Mouse (Mus musculus) thymus, postnatal 25 days (tissue): ENCODE measurements at regions not wholly inside any gene's neighbourhood (a gene's known extent, or its start where the extent isn't known, plus 50 kb on each side); places are given as distances from the start of the nearest gene placed in this dataset.
"Not testable (repeated sequence)": the region's sequence is repeated elsewhere in the genome, so short reads cannot be mapped to it uniquely, and the experiment has no call there.

ENCODE experiments used
- DNase-seq: peaks from one replicate; pipeline ENCODE4 v3.0.0; 2022

DNA sequence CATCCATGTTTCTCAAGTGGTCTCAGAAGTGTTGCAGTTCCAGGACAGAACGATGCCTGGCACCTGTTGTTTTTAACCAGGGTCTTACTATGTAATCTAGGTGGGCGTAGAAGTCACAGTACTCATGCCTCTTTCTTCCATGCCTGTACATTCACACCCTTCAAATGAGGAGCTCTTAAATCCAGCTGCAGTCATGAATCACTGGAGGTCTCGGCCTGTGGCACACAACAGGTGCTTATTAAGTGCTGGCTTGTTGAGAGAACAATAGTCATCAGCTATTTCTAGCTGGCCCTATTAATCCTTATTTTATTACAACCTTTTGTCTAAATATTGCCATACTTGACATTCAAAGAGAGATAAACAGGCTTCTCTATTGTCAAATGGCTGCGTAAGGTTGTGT lies 157.8 kb downstream of the Ube2e3 start:
- no peak for DNase-seq

DNA sequence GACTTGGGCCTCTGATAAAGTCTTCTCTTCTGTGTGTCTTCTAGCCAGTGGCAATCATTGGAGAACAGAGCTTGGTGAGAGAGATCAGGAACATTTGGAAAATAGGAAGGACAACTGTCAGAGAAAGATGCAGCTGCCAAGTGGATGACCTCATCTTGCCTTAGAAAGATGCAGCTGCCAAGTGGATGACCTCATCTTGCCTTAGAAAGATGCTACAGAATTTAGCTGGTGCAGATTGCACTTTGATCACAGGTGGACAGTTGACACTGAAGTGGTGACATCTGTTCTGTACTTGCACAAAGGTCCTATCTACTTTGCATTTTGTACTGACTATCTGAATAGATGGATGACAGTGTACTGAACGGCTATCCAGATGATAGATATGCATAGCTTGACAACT lies 163.1 kb downstream of the Ube2e3 start:
- no peak for DNase-seq

DNA sequence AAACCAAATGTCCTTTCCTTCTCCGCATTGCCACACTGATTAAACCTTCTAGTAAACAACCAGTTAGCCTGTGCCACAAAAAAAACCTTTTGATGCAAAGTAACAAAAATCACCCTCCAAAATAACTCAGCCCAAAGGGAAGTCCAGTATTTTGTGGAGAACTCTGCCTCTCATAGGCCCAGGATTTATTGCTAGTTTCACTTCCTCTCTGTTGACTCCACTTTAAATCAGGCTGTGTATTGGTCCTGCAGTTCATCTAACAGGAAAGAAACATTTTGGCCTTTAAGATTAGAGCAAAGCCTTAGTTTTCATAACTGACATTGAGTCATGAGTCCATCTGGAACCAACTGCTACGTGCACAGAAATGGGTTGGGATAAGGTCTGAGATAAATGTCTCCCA lies 168.4 kb downstream of the Ube2e3 start:
- no peak for DNase-seq

DNA sequence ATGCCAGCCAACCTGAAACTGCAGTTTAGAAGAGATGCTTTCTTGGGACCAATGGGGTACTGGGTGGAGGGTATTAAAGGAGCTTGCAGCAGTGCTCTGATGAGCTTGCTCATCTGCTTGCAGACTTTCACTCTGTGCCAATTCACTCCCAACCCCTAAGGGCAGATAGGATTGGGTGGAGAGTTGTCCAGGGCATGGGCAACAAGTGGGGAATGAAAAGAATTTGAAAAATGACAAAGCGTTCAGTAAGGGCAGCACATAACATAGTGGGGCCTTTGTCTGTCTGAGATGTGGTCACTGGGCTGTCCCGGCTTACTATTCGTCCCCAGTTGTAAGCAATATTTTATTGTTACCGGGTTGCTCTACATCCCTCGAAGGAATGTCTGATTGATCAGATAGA lies 170.7 kb downstream of the Ube2e3 start:
- no peak for DNase-seq

DNA sequence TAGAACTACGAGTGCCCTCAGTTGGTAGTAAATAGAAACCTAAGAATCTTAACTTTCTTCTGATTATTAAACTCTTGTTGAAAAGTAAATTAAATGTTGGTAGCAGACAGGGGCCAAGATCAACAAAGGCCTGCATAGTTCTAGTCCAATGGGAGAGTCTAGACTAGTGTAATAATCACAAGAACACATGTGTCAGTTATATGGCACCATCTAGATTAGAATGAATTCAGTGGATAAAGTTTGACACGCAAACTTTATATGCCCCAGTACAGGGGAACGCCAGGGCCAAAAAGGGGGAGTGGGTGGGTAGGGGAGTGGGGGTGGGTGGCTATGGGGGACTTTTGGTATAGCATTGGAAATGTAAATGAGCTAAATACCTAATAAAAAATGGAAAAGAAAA lies 176.9 kb downstream of the Ube2e3 start:
- not testable (repeated sequence) for DNase-seq

DNA sequence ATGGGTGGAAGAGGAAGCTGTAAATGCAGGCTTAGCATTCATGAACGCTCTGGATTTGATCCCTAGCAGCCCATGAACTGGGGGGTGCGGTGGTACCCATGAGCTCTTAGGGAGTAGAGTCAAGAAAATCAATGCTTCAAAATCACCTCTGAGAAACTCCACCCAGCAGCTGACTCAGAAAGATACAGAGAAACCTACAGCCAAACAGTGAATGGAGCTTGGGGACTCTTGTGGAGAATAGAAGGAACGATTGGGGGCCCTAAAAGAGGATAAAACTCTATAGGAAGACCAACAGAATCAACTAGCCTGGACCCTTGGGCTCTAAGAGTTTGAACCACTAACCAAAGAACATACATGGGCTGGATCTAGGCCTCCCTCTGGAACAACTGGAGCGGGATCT lies 177.6 kb downstream of the Ube2e3 start:
- no peak for DNase-seq

DNA sequence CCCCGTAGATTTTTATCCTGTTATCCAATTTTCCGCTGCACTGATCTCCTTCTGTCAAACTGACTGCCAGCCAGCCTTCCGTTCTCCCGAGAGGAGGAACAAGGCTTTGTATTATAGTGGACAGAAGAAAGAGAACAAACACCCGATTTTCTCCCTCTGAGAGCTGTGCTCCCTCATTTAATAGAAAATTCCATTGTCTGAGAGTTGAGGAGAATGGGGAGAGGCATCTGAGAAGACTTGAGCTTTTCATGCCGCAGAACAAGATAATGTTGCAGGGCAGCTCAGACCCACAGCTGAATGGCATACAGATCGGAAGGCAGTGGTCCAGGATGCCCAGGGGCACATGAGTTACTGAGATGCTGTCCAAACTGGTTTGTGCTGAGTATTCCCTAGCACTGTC lies 180.1 kb downstream of the Ube2e3 start:
- no peak for DNase-seq

DNA sequence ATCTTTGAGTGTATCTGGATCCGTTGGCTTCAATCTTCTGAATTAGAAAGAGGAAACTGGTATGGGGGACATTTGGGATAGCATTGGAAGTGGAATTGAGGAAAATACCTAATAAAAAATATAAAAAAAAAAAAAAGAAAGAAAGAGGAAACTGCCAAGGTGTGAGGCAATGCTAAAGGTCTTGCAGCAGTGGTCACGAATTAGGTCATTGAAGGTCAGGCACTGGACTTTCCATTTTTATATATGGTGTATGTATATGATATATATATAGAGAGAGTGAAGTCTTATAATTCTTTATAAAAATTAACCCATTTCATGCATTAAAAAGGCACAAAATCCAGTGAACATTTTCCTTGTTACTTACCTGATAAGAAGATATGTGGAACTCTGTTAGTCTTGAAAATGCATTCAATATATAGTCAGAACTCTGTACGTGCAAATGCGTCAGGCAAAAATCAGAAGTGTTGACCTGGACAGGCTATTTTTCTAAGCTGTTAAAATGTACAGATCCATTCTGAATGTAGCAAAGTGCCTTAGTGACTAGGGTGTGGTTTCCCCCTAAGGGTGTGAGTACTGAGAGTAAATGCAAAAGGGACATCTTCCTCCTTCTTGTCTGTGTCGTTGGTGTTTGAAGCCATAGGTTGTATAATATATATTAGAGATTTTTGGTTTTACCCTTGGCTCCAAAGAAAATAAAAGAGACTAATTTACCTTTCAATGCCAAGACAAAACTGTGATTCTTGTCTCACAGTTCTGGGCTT lies 181.0 kb downstream of the Ube2e3 start:
- DNase-seq, result no peak

DNA sequence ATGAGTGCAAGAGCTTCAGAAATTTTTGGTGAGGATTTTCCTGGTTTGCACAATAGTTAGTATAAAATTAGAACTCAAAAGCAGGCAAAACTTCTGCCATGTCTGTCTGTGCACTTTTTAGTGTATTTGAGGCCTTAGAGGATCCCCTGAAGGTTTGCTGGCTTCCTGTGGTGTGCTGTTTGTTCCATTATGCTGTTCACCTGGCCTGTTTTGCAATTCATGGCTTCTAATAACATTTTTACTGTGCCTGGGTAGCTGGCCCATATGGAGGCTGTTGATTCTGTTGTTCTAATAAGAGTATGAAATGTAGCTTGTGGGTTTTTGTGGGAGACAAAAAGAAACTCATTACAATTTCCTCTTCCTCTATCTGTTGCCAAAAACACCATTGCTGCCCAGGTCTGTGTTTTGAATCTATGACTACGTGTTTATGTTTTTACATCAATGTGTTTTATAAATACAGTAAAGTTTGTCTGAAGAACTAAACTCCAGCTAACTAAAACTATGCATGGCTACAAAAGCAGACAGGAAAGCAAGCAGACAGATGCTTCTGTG lies 182.6 kb downstream of the Ube2e3 start:
- DNase-seq, result no peak

DNA sequence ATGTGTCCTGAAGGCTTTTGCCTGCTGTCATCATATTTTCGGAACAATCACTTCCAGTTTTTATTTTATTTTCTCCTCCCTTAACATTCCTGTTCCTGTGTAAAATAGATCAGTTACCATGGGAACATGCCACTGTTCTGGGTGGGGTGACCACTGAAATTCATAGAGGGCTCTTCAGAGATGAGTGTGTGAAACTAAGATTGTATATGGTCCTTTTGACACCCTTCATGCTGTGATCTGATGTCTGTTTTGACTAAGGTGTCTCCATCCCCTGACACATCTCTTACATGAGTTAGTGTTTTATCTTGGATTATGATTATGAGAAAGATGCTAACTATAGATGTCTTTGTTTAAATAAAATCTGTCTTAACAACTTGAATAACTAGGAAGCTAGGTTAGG lies 184.3 kb downstream of the Ube2e3 start:
- no peak for DNase-seq

DNA sequence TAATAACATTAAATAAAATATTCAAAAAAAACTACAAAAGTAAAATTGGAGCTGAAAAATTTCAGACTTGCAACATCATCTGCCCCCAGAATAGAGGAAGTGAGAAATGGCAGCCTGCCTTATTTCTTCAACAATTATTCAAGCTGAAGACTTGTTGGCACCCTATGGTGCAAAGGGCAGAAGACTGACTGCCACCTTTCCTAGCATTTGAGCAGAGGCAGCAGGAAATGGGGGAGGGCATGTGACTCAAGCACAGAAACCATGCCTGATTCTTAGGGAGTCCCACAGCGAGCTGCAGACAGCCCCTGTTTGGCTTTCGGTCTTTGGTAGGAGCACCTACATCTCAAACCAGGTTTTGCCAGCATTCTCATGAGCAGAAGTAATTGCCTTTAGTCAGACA lies 188.2 kb downstream of the Ube2e3 start:
- DNase-seq, result peak; percentile 33

DNA sequence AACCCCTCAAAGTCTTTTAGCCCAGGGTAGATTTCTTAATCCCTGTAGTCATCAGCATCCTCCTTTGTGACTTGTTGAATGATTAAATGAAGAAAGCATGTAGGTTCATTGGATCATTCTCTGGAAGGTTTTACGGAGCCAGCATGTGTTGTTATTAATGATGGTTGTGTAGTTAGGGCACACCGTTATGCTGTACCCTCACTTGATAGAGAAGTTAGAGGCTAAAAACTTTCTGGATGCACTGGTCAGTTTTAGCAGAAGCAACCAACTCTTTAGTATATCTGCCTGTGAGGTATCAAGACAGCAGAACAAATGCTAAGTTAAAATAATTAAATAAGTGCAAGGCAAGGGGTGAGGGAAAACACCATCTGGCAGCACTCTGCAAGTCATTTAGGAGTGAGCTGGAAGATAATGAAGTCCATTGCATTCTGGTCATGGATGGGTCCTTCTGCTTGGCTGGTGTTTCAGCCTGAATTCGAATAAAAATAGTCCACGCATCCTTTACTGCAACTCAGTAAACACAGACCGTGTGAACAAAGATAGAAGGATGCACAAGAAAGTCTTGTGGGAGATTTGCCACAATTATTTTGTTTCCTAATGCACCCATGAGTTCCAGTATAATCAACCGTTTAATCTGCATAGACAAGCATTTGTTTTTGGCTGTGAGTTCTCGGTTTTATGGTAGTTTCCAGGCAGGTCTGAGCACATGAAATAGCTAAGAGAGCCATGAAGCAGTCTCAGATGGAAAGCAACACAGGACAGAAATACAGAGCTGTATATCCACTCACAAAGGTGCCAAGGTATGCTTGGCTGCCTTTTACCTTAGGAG lies 191.4 kb downstream of the Ube2e3 start:
- DNase-seq, result no peak

DNA sequence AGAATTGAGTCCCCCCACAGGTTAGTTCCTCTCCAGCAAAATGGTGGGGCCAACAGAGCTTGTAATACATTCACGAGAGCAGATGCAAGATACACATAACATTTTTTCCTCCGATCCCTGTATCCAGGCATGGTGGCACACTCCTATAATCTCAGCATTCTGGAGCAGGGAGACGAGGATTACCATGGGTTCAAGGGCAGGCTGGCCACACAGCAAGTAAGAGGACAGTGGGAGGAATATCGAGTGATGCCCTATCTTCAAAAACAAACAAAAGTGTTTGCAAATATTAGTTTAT lies 192.0 kb downstream of the Ube2e3 start:
- DNase-seq, result no peak

DNA sequence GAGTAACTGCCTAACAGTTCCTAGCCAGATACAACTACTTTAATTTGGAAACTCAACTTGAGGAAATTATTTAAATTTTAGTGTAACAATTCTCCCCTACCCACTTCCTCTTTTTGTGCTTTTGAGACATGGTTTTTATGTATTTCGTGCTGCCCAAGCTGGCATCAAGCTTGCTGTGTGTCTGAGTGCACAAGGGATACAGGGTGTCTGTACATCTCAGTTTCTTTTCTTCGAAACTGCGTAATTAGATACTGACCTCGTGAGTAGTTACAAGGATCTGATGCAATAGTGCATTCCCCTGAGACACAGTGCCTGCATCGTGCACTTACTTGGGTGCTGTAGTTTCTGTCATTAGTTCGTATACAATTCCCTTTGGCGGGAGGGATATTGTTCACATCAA lies 192.4 kb downstream of the Ube2e3 start:
- DNase-seq, result no peak

DNA sequence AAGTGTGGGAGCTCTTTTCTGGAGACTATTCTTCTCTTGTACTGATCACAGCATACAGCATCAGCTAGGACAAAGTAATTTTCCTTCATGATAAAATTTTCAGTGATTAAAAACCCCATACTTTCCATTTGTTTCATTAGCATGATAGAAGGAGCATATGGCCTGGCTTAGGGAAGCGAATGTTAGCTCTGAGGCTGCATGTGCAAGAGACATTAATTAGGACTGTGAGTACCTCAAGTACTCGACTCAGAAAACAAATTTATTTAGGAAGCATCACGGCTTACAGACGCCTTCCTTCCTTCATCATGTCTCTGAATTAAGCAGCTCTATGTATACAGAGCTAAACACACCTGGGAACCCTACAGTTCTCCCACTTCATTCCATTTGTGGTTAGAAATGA lies 193.6 kb upstream of the Itga4 start:
- DNase-seq, result no peak

DNA sequence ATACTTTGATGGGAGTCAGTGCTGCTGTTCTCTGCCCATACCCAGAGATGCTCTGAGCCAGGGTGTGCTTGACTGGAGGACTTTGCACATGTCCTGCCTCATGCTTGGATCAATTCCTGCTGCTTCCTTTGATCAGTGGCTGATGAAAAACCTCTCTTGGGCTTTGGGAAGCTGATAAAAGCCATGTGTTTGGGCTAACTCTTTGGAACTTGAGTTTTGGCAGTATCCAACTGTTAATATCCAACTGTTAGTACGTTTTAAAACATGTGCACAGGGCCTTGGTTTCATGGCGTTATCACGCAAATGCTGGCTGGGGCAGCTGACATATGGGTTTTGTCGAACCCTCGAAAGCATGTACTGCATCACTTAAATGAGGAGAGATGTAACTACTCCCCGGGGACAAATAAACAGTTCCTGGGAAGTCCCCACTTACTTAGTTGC lies 193.0 kb upstream of the Itga4 start:
- no peak for DNase-seq

DNA sequence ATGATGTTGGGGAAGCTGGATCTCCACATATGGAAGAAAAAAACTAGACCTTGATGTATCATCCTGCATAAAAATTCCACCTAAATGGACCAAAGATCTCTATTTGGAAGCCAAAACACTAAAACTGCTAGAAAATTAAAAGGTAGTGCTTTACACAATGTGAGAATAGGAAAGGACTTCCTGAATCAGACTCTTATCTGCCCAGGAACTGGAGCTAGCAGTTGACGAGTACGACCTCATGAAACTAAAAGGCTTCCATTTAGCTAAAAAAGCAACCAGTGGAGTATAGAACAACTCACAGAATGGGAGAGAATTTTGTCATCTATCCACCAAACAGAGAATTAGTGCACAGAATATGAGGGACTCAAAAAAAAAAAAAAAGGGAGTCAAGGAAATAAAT lies 191.6 kb upstream of the Itga4 start:
- no peak for DNase-seq

DNA sequence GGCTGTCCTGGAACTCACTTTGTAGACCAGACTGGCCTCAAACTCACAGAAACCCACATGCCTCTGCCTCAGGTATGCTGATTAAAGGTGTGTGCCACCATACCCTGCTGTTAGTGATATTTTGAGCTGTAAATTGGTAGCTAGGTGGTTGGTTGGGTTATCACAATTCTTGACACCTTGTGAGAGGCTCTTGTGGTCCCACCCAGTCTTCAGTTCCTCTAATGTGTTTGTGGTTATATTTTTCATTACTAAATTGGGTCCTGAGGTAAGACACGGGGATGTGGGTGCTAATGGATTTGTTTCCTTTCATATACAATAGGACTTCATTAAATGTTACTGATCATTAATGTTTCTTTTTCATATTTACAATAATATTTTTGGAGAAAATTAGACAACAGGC lies 189.9 kb upstream of the Itga4 start:
- DNase-seq, result no peak

DNA sequence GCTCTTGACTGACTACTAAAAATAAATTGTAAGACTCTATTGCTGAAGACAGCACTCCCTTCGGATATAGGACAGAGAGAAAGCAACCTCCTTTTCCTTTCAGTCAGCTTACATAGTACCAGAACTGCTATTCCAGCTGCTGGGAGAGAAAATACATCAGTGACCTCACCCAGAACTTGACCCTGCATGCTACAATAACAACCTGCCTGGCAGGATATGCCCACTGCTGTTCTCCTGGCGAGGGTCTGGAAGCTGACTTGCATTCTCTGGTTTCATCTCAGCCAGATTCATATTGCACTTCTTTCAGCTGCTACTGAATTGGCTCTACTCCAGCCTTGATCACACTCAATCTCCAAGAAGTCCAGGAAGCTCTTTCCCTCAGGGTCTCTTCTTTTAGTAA lies 179.1 kb upstream of the Itga4 start:
- no peak for DNase-seq

DNA sequence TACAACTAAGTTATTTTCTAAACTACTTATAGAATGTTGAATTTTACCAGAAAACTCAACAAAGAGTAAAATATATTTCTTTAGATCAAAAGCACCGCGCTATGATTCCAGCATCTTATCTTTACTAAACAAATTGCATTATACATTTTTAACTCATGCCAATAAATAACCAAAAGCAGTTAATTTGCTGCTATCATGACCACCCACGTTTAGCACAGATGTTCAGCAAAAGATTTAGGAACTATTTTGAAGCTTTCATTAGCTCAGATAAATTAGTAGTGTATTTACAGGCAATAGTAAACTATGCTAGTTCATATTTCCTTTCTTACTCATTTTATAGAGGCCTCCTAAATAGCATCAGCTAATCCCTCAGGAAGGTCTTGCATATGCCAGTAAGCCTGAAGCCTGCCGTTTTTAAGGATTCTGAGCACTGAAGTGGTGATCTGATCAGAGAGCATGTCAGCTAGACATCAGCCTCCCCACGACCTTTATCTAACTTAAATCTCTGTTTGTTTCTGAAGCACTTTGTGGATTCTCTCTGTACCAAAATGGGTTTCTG lies 176.3 kb upstream of the Itga4 start:
- no peak for DNase-seq

DNA sequence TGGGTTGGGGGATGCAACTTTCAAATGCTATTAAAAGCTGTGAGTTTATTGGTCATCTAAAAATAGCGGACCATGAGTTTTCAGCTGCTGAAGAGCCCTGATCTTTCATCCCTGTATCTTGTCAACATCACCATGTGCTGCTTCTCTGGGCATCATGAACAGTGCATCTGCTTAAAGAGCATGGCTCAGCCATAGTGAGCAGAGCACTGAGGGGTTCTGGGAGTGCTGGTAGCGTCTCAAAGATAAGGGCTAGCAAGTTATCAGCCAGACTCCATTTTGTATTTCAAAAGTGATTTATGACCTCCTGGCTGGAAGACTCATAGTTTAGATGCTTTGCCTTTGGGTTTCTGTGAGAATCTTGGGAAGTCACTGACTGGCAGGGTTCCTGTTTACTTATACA lies 173.5 kb upstream of the Itga4 start:
- DNase-seq, result no peak

DNA sequence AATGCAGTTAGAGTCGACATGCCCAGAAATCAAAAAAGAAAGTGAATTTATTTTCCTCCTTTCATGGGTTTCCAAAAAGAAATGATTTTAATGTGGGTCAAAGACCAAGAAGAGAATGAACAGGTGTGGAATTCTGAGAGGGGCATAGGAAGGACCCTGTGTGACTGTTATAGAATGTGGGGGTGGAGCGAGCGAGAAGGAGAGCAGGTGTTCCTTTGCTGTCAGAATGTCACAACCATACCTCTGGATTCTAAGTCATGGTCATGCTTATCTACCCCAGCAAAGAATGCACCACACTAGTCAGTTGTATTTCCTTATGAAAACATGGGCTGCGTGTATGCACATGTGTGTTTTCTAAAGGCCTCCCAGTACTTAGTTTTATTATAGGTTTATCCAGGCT lies 168.9 kb upstream of the Itga4 start:
- peak; percentile 40 for DNase-seq

DNA sequence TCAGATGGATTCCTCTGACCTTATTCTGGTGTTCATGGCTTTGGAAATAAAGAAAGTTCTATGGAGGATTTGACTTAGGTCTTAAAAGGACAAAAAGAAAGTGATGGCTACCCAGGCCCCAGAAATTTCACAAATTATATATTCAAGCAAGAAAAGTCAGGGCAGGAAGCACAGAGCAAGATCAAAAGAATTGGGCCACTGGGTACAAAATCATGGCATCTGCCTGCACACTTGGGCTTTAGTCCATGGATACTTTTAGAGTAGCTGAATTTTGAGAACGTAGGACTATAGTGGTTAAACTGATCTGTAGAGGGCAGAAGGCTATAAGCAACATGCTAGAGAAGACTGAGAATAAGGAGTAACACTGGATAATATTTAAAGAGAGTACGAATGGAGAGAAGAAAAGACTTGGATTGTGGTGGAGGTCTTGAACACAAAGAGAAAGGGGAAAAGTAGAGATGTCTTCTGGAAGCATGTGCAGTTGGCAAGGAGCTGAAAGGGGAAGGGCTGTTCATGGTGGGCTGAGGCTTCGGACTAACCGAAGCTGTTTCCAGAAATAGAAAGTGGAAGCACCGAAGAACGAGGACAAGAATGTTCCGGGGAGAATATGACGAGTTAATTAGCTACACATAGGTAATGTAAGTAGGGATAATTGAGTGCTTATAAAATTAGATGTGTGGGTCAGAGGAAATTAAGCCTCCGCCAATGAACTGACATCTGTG lies 168.2 kb upstream of the Itga4 start:
- peak; percentile 25 for DNase-seq
